Mouse (Mus musculus): ENCODE data around the gene B4galt5. TPM values are rescaled to one million over a fixed set of nuclear protein-coding genes. Genes with fewer than 3 reads are reported as not detected.

The B4galt5 gene
- polyA plus RNA-seq, 1 experiment from 2014 or later, result 14.5 TPM

- Histone ChIP-seq H3K4me1 (no peaks in the 10 kb centered on the region), H3K9ac (no peak overlapping the region), H3K9me3 (no peaks in the 10 kb centered on the region), H3K4me3 (no peak overlapping the region), H3K27ac (no peak overlapping the region), H3K36me3 (peaks cover 38% of the 10 kb centered on the region), H3K4me2 (replicated peaks) (no peak overlapping the region), H3K27me3 (no peaks in the 10 kb centered on the region)
- WGBS, result 92% methylated on average over 21 of the region's 21 CpGs
- ATAC-seq (ENCODE audit: insufficient number of reproducible peaks, insufficient read depth, low FRiP score, low TSS enrichment), result no peak
These were observed 48.0 kb downstream of the B4galt5 start for GRCm38 (mm10) chr2:167300943-167301497.

- Histone ChIP-seq H3K4me2 (replicated peaks) (no peak overlapping the region), H3K27me3 (no peaks in the 10 kb centered on the region), H3K9me3 (no peaks in the 10 kb centered on the region), H3K4me3 (no peak overlapping the region), H3K4me1 (no peaks in the 10 kb centered on the region), H3K9ac (no peak overlapping the region), H3K27ac (0 out of 2 replicates have a peak overlapping the region, but pooled peaks have one; percentile 1), H3K36me3 (peaks cover 29% of the 10 kb centered on the region)
- ATAC-seq (ENCODE audit: insufficient number of reproducible peaks, insufficient read depth, low FRiP score, low TSS enrichment), result no peak
- 77% methylated on average over 6 of the region's 6 CpGs for WGBS
These were observed 48.9 kb downstream of the B4galt5 start for GRCm38 (mm10) chr2:167299861-167300667.

GRCm38 (mm10) chr2:167298729-167299705 is 50.0 kb downstream of the B4galt5 start:
- H3K36me3 ChIP-seq, result peaks cover 24% of the 10 kb centered on the region
- no peaks in the 10 kb centered on the region for H3K9me3 ChIP-seq
- H3K4me2 ChIP-seq (replicated peaks), result no peak overlapping the region
- H3K27ac ChIP-seq, result peak overlapping the region; percentile 42; the same call in 1 of the 2 replicates
- no peaks in the 10 kb centered on the region for H3K27me3 ChIP-seq
- 80% methylated on average over 27 of the region's 27 CpGs for WGBS
- H3K4me1 ChIP-seq, result no peaks in the 10 kb centered on the region
- no peak overlapping the region for H3K4me3 ChIP-seq
- no peak overlapping the region for H3K9ac ChIP-seq
- ATAC-seq (ENCODE audit: insufficient number of reproducible peaks, insufficient read depth, low FRiP score, low TSS enrichment), result no peak

- no peak overlapping the region for H3K27ac ChIP-seq
- no peaks in the 10 kb centered on the region for H3K9me3 ChIP-seq
- 93% methylated on average over 11 of the region's 11 CpGs for WGBS
These were observed 51.0 kb downstream of the B4galt5 start for GRCm38 (mm10) chr2:167297985-167298384.

GRCm38 (mm10) chr2:167294926-167295325 is 54.1 kb downstream of the B4galt5 start:
- no peaks in the 10 kb centered on the region for H3K36me3 ChIP-seq
- no peaks in the 10 kb centered on the region for H3K27me3 ChIP-seq
- 0 out of 2 replicates have a peak, but pooled peaks cover 9% of the 10 kb centered on the region for H3K4me1 ChIP-seq
- ATAC-seq (ENCODE audit: insufficient number of reproducible peaks, insufficient read depth, low FRiP score, low TSS enrichment), result no peak
- H3K4me3 ChIP-seq, result no peak overlapping the region
- H3K27ac ChIP-seq, result no peak overlapping the region
- 59% methylated on average over 15 of the region's 15 CpGs for WGBS
- H3K9ac ChIP-seq, result no peak overlapping the region
- H3K4me2 ChIP-seq (replicated peaks), result peak overlapping the region; percentile 13; the same call in 1 of the 2 replicates
- H3K9me3 ChIP-seq, result no peaks in the 10 kb centered on the region

More at GRCm38 (mm10) chr2:167297985-167298384, 51.0 kb downstream of the B4galt5 start:
- no peaks in the 10 kb centered on the region for H3K27me3 ChIP-seq
- peaks cover 15% of the 10 kb centered on the region; the same call in 1 of the 2 replicates for H3K36me3 ChIP-seq
- H3K9ac ChIP-seq, result no peak overlapping the region
- H3K4me3 ChIP-seq, result no peak overlapping the region
- H3K4me1 ChIP-seq, result 0 out of 2 replicates have a peak, but pooled peaks cover 4% of the 10 kb centered on the region
- H3K4me2 ChIP-seq (replicated peaks), result no peak overlapping the region
- ATAC-seq (ENCODE audit: insufficient number of reproducible peaks, insufficient read depth, low FRiP score, low TSS enrichment), result no peak

- Histone ChIP-seq H3K27me3 (no peaks in the 10 kb centered on the region), H3K4me1 (0 out of 2 replicates have a peak, but pooled peaks cover 9% of the 10 kb centered on the region), H3K4me2 (replicated peaks) (0 out of 2 replicates have a peak overlapping the region, but pooled peaks have one; percentile 13), H3K4me3 (no peak overlapping the region), H3K9ac (no peak overlapping the region), H3K9me3 (no peaks in the 10 kb centered on the region), H3K36me3 (no peaks in the 10 kb centered on the region), H3K27ac (no peak overlapping the region)
- ATAC-seq (ENCODE audit: insufficient number of reproducible peaks, insufficient read depth, low FRiP score, low TSS enrichment), result 0 out of 2 replicates have a peak, but pooled peaks have one; percentile 32
- 80% methylated on average over 7 of the region's 7 CpGs for WGBS
These were observed 54.8 kb downstream of the B4galt5 start for GRCm38 (mm10) chr2:167294216-167294615.

GRCm38 (mm10) chr2:167293289-167294085 is 55.5 kb downstream of the B4galt5 start:
- ATAC-seq (ENCODE audit: insufficient number of reproducible peaks, insufficient read depth, low FRiP score, low TSS enrichment), result no peak; the same call in 1 of the 2 replicates
- H3K27ac ChIP-seq, result 0 out of 2 replicates have a peak overlapping the region, but pooled peaks have one; percentile 3
- 69% methylated on average over 13 of the region's 13 CpGs for WGBS

GRCm38 (mm10) chr2:167292854-167293253 is 56.1 kb downstream of the B4galt5 start:
- Histone ChIP-seq H3K4me1 (0 out of 2 replicates have a peak, but pooled peaks cover 9% of the 10 kb centered on the region), H3K27me3 (no peaks in the 10 kb centered on the region), H3K9ac (no peak overlapping the region), H3K27ac (peak overlapping the region; percentile 36; the same call in 1 of the 2 replicates), H3K4me2 (replicated peaks) (no peak overlapping the region), H3K36me3 (no peaks in the 10 kb centered on the region), H3K4me3 (no peak overlapping the region), H3K9me3 (no peaks in the 10 kb centered on the region)
- 23% methylated on average over 6 of the region's 6 CpGs for WGBS
- no peak for ATAC-seq (ENCODE audit: insufficient number of reproducible peaks, insufficient read depth, low FRiP score, low TSS enrichment)

More at GRCm38 (mm10) chr2:167293289-167294085, 55.5 kb downstream of the B4galt5 start:
- Histone ChIP-seq H3K27me3 (no peaks in the 10 kb centered on the region), H3K9ac (no peak overlapping the region), H3K4me3 (no peak overlapping the region), H3K4me2 (replicated peaks) (no peak overlapping the region), H3K4me1 (0 out of 2 replicates have a peak, but pooled peaks cover 9% of the 10 kb centered on the region), H3K36me3 (no peaks in the 10 kb centered on the region), H3K9me3 (no peaks in the 10 kb centered on the region)

- no peaks in the 10 kb centered on the region for H3K27me3 ChIP-seq
- no peak overlapping the region for H3K27ac ChIP-seq
- H3K4me2 ChIP-seq (replicated peaks), result no peak overlapping the region
- H3K9me3 ChIP-seq, result no peaks in the 10 kb centered on the region
- no peaks in the 10 kb centered on the region for H3K36me3 ChIP-seq
- H3K4me3 ChIP-seq, result no peak overlapping the region
- peak; percentile 47; the same call in 1 of the 2 replicates for ATAC-seq (ENCODE audit: insufficient number of reproducible peaks, insufficient read depth, low FRiP score, low TSS enrichment)
- H3K4me1 ChIP-seq, result 0 out of 2 replicates have a peak, but pooled peaks cover 9% of the 10 kb centered on the region
- WGBS, result 73% methylated on average over 4 of the region's 4 CpGs
- H3K9ac ChIP-seq, result no peak overlapping the region
These were observed 56.8 kb downstream of the B4galt5 start for GRCm38 (mm10) chr2:167292151-167292591.

GRCm38 (mm10) chr2:167291656-167292055 is 57.3 kb downstream of the B4galt5 start:
- no peak overlapping the region for H3K27ac ChIP-seq
- WGBS, result 76% methylated on average over 11 of the region's 11 CpGs
- 0 out of 2 replicates have a peak, but pooled peaks have one; percentile 22 for ATAC-seq (ENCODE audit: insufficient number of reproducible peaks, insufficient read depth, low FRiP score, low TSS enrichment)

More at GRCm38 (mm10) chr2:167291656-167292055, 57.3 kb downstream of the B4galt5 start:
- H3K9me3 ChIP-seq, result no peaks in the 10 kb centered on the region
- H3K27me3 ChIP-seq, result no peaks in the 10 kb centered on the region
- no peak overlapping the region for H3K4me3 ChIP-seq
- 0 out of 2 replicates have a peak, but pooled peaks cover 9% of the 10 kb centered on the region for H3K4me1 ChIP-seq
- no peaks in the 10 kb centered on the region for H3K36me3 ChIP-seq
- H3K4me2 ChIP-seq (replicated peaks), result no peak overlapping the region
- no peak overlapping the region for H3K9ac ChIP-seq

Data from embryonic facial prominence, embryonic 12.5 days (tissue).